Mouse (Mus musculus) megakaryocyte, embryonic 14.5 days (primary cell): ENCODE results near the gene Sdhaf4. TPM values are rescaled to one million over a fixed set of nuclear protein-coding genes. Genes with fewer than 3 reads are reported as not detected.

Source experiments
- H3K27me3 ChIP-seq: replicated peaks from 2 replicates; pipeline ENCODE3; 2012; ENCODE audit warnings: inconsistent platforms
- H3K36me3 ChIP-seq: replicated peaks from 2 replicates; pipeline ENCODE3; 2012; ENCODE audit warnings: low read length, inconsistent platforms, mixed read lengths
- H3K4me1 ChIP-seq: 2 replicates; pipeline ENCODE4 v1.6.1; 2012; ENCODE audit warnings: inconsistent platforms
- H3K4me3 ChIP-seq: replicated peaks from 2 replicates; pipeline ENCODE3; 2012; ENCODE audit warnings: moderate library complexity, mild to moderate bottlenecking, inconsistent platforms
- H3K9me3 ChIP-seq: 2 replicates; pipeline ENCODE4 v1.6.1; 2012; ENCODE audit warnings: inconsistent platforms
- FLI1 ChIP-seq: IDR thresholded peaks from 2 replicates; pipeline ENCODE4 v1.6.1; 2012; ENCODE audit warnings: low read length, inconsistent platforms, mixed read lengths
- GATA1 ChIP-seq: IDR thresholded peaks from 3 replicates; pipeline ENCODE4 v1.6.1; 2012; ENCODE audit warnings: mixed read lengths, low read length, inconsistent platforms, borderline replicate concordance
- polyA plus RNA-seq: library from polyadenylated mRNA; stranded (reverse); fragments of >175 nt; gene quantifications from 2 replicates; pipeline ENCODE4 v1.2.3, GENCODE M21; 2012; ENCODE audit warnings: low replicate concordance; ENCODE audit not compliant: insufficient read depth

The Sdhaf4 gene
- 1.8 TPM in 1 of 2 replicates, not detected in the other for polyA plus RNA-seq

- Histone ChIP-seq H3K4me3 (peak within 1 kb of the TSS; percentile 95), H3K36me3 (peaks cover 30% of the 10 kb centered on the region), H3K4me1 (peaks cover 21% of the 10 kb centered on the region), H3K27me3 (peaks cover 4% of the 10 kb centered on the region), H3K9me3 (no peaks in the 10 kb centered on the region)
- no peak for TF ChIP-seq GATA1
- no peak for TF ChIP-seq FLI1
These were observed at the start of gene Sdhaf4 for GRCm38 (mm10) chr1:24005070-24005804. Gene Sdhaf4 (minus strand): TSS chr1:24005656.

GRCm38 (mm10) chr1:24046730-24047510 lies 41.5 kb upstream of the Sdhaf4 start:
- no peaks in the 10 kb centered on the region for H3K9me3 ChIP-seq
- no peaks in the 10 kb centered on the region for H3K36me3 ChIP-seq
- H3K4me3 ChIP-seq, result no peak overlapping the region
- H3K4me1 ChIP-seq, result peaks cover 3% of the 10 kb centered on the region; the same call in 1 of the 2 replicates
- TF ChIP-seq FLI1, result no peak
- TF ChIP-seq GATA1, result no peak
- no peaks in the 10 kb centered on the region for H3K27me3 ChIP-seq

GRCm38 (mm10) chr1:24045627-24046026 lies 40.2 kb upstream of the Sdhaf4 start:
- Histone ChIP-seq H3K4me1 (peaks cover 3% of the 10 kb centered on the region; the same call in 1 of the 2 replicates), H3K36me3 (no peaks in the 10 kb centered on the region), H3K9me3 (no peaks in the 10 kb centered on the region), H3K4me3 (no peak overlapping the region), H3K27me3 (no peaks in the 10 kb centered on the region)
- no peak for TF ChIP-seq GATA1
- TF ChIP-seq FLI1, result no peak

GRCm38 (mm10) chr1:24043007-24043406 lies 37.6 kb upstream of the Sdhaf4 start:
- Histone ChIP-seq H3K4me1 (peaks cover 3% of the 10 kb centered on the region; the same call in 1 of the 2 replicates), H3K9me3 (no peaks in the 10 kb centered on the region), H3K27me3 (no peaks in the 10 kb centered on the region), H3K4me3 (no peak overlapping the region), H3K36me3 (no peaks in the 10 kb centered on the region)
- no peak for TF ChIP-seq GATA1
- TF ChIP-seq FLI1, result no peak

GRCm38 (mm10) chr1:24033759-24034423 lies 28.4 kb upstream of the Sdhaf4 start:
- no peak overlapping the region for H3K4me3 ChIP-seq
- TF ChIP-seq FLI1 (no peak), GATA1 (no peak)
- peaks cover 4% of the 10 kb centered on the region; the same call in 1 of the 2 replicates for H3K4me1 ChIP-seq

GRCm38 (mm10) chr1:24010821-24011220 lies 5.4 kb upstream of the Sdhaf4 start:
- Histone ChIP-seq H3K36me3 (no peaks in the 10 kb centered on the region), H3K4me1 (no peaks in the 10 kb centered on the region; the same call in 1 of the 2 replicates), H3K9me3 (no peaks in the 10 kb centered on the region), H3K27me3 (peaks cover 4% of the 10 kb centered on the region), H3K4me3 (no peak overlapping the region)
- TF ChIP-seq FLI1, result no peak
- TF ChIP-seq GATA1, result no peak

More at GRCm38 (mm10) chr1:24033759-24034423, 28.4 kb upstream of the Sdhaf4 start:
- Histone ChIP-seq H3K36me3 (no peaks in the 10 kb centered on the region), H3K9me3 (no peaks in the 10 kb centered on the region), H3K27me3 (no peaks in the 10 kb centered on the region)

- no peaks in the 10 kb centered on the region for H3K9me3 ChIP-seq
- TF ChIP-seq GATA1, result no peak
- TF ChIP-seq FLI1, result no peak
- H3K36me3 ChIP-seq, result no peaks in the 10 kb centered on the region
- no peak overlapping the region for H3K4me3 ChIP-seq
- peaks cover 4% of the 10 kb centered on the region for H3K27me3 ChIP-seq
- no peaks in the 10 kb centered on the region; the same call in 1 of the 2 replicates for H3K4me1 ChIP-seq
These were observed 4.6 kb upstream of the Sdhaf4 start for GRCm38 (mm10) chr1:24010016-24010415.

GRCm38 (mm10) chr1:24007621-24008020 lies 2.2 kb upstream of the Sdhaf4 start:
- Histone ChIP-seq H3K9me3 (no peaks in the 10 kb centered on the region), H3K36me3 (peaks cover 8% of the 10 kb centered on the region), H3K4me3 (no peak overlapping the region), H3K4me1 (peaks cover 15% of the 10 kb centered on the region), H3K27me3 (peaks cover 4% of the 10 kb centered on the region)
- TF ChIP-seq FLI1 (no peak), GATA1 (no peak)

- no peak for TF ChIP-seq GATA1
- no peak for TF ChIP-seq FLI1
- H3K4me3 ChIP-seq, result no peak overlapping the region
- H3K4me1 ChIP-seq, result peaks cover 29% of the 10 kb centered on the region
- peaks cover 6% of the 10 kb centered on the region; the same call in 1 of the 2 replicates for H3K9me3 ChIP-seq
- no peaks in the 10 kb centered on the region for H3K27me3 ChIP-seq
- H3K36me3 ChIP-seq, result peaks cover 86% of the 10 kb centered on the region
These were observed 6.1 kb downstream of the Sdhaf4 start for GRCm38 (mm10) chr1:23999318-23999717.
